Mouse (Mus musculus) liver, embryonic 14.5 days (tissue): ENCODE results near the gene Rab3c. TPM values are rescaled to one million over a fixed set of nuclear protein-coding genes. Genes with fewer than 3 reads are reported as not detected.

Source experiments
- ATAC-seq: fragments of 200-750 bp; cut with Nextera tagmentation; 2 replicates; pipeline ENCODE4 v1.8.0; 2017; ENCODE audit warnings: moderate number of reproducible peaks, mild to moderate bottlenecking, moderate library complexity; ENCODE audit not compliant: insufficient read depth
- DNase-seq, 3 experiments: peaks; one replicate each; pipeline ENCODE4 v3.0.0-alpha.2; 2012 to 2013; ENCODE audit warnings: low read depth in 3 of 3, low spot score in 3 of 3
- H3K27ac ChIP-seq: fragments of 300-500 bp; sonication (generic); 2 replicates; pipeline ENCODE4 v1.5.1; 2014; ENCODE audit warnings: moderate library complexity, mild to moderate bottlenecking, control low read depth, inconsistent platforms
- H3K27me3 ChIP-seq: fragments of 300-500 bp; sonication (generic); 2 replicates; pipeline ENCODE4 v1.6.1; 2014; ENCODE audit warnings: mild to moderate bottlenecking, low read length, moderate library complexity; ENCODE audit not compliant: control insufficient read depth, insufficient read depth
- H3K36me3 ChIP-seq: fragments of 300-500 bp; sonication (generic); replicated peaks from 2 replicates; pipeline ENCODE4 v1.6.1; 2014; ENCODE audit warnings: low read depth; ENCODE audit not compliant: control insufficient read depth, insufficient read depth
- H3K4me1 ChIP-seq, 2 experiments: fragments of 200-500 bp in 1 of 2; fragments of 300-500 bp in 1 of 2; sonication (generic) in 1 of 2; replicated peaks; 2 replicates each; pipeline ENCODE4 v1.6.1; 2012 to 2014; ENCODE audit warnings: antibody characterized with exemption in 1 of 2, inconsistent platforms in 1 of 2, low read length in 1 of 2; ENCODE audit not compliant: control insufficient read depth in 2 of 2, insufficient read depth in 2 of 2
- H3K4me2 ChIP-seq: fragments of 300-500 bp; sonication (generic); 2 replicates; pipeline ENCODE4 v1.6.1; 2014; ENCODE audit warnings: low read depth, mild to moderate bottlenecking, control low read depth, moderate library complexity
- H3K4me3 ChIP-seq, 2 experiments: fragments of 200-500 bp in 1 of 2; fragments of 300-500 bp in 1 of 2; sonication (generic) in 1 of 2; 2 replicates each; pipeline ENCODE4 v1.5.1; 2012 to 2014; ENCODE audit warnings: low read depth in 2 of 2, low read length in 2 of 2, mild to moderate bottlenecking in 2 of 2, control low read depth in 1 of 2, inconsistent platforms in 1 of 2, moderate library complexity in 1 of 2; ENCODE audit not compliant: insufficient read depth in 1 of 2
- H3K9ac ChIP-seq: fragments of 300-500 bp; sonication (generic); replicated peaks from 2 replicates; pipeline ENCODE4 v1.6.1; 2014; ENCODE audit warnings: mild to moderate bottlenecking, control low read depth, moderate library complexity
- H3K9me3 ChIP-seq: fragments of 300-500 bp; sonication (generic); 2 replicates; pipeline ENCODE4 v1.6.1; 2016; ENCODE audit warnings: low read length, mixed read lengths; ENCODE audit not compliant: control insufficient read depth
- CTCF ChIP-seq: IDR thresholded peaks from 2 replicates; pipeline ENCODE4 v1.5.1; 2016; ENCODE audit warnings: antibody characterized with exemption, low read depth, control low read depth
- EP300 ChIP-seq: IDR thresholded peaks from 2 replicates; pipeline ENCODE4 v1.6.1; 2016; ENCODE audit warnings: antibody characterized with exemption, low read depth
- WGBS: fragments of 180-500 bp; shearing (Covaris S2); extraction: QIAGEN DNeasy Blood & Tissue Kit; methylation state at CpG from one replicate; pipeline ENCODE4 v1.1.7; 2014; ENCODE audit not compliant: insufficient replicate concordance; 5-methylcytosine and 5-hydroxymethylcytosine counted together
- polyA plus RNA-seq, 2 experiments: library from polyadenylated mRNA; depleted of rRNA in 1 of 2; stranded (reverse) in 1 of 2; unstranded in 1 of 2; fragments of >200 nt; fragmentation: Nextera tagmentation in 1 of 2; extraction: Ambion mirVana in 1 of 2; gene quantifications; 2 replicates each; pipeline versions ENCODE4 v1.2.1 to v1.2.3; 2012 to 2014

Gene Rab3c
- polyA plus RNA-seq, 2 experiments: under 0.01 TPM; not detected in 1

- Histone ChIP-seq H3K9me3 (no peaks in the 10 kb centered on the region), H3K27ac (no peak overlapping the region), H3K9ac (no peak overlapping the region), H3K27me3 (no peaks in the 10 kb centered on the region), H3K4me2 (no peak overlapping the region), H3K4me1 (no peaks in the 10 kb centered on the region), H3K4me3 (no peak overlapping the region), H3K36me3 (no peaks in the 10 kb centered on the region)
- WGBS: 72% methylated on average over 5 of the region's 5 CpGs
- no peak for ATAC-seq
- DNase-seq: no peak
- TF ChIP-seq EP300 (no peak), CTCF (no peak)
Observed at GRCm38 (mm10) chr13:110233364-110233763, 47.4 kb downstream of the Rab3c start.

- ATAC-seq: no peak
- Histone ChIP-seq H3K4me3 (no peak overlapping the region), H3K4me2 (no peak overlapping the region), H3K9me3 (no peaks in the 10 kb centered on the region), H3K27me3 (no peaks in the 10 kb centered on the region), H3K9ac (no peak overlapping the region), H3K27ac (no peak overlapping the region), H3K4me1 (no peaks in the 10 kb centered on the region), H3K36me3 (no peaks in the 10 kb centered on the region)
- TF ChIP-seq EP300 (no peak), CTCF (no peak)
- DNase-seq: no peak
- 63% methylated on average over 5 of the region's 5 CpGs for WGBS
Observed at GRCm38 (mm10) chr13:110231086-110231688, 49.6 kb downstream of the Rab3c start.

- no peaks in the 10 kb centered on the region for H3K27me3 ChIP-seq
- H3K9ac ChIP-seq: no peak overlapping the region
- TF ChIP-seq CTCF: no peak
- TF ChIP-seq EP300: no peak
- DNase-seq (no peak), ATAC-seq (no peak)
- H3K27ac ChIP-seq: no peak overlapping the region
- no peaks in the 10 kb centered on the region for H3K9me3 ChIP-seq
- no peaks in the 10 kb centered on the region for H3K4me1 ChIP-seq
- 62% methylated on average over 4 of the region's 4 CpGs for WGBS
- no peaks in the 10 kb centered on the region for H3K36me3 ChIP-seq
- H3K4me3 ChIP-seq: no peak overlapping the region
- no peak overlapping the region for H3K4me2 ChIP-seq
Observed at GRCm38 (mm10) chr13:110230046-110230445, 50.8 kb downstream of the Rab3c start.

- WGBS: 61% methylated on average over 7 of the region's 7 CpGs
- Histone ChIP-seq H3K27me3 (no peaks in the 10 kb centered on the region), H3K9me3 (no peaks in the 10 kb centered on the region), H3K4me1 (no peaks in the 10 kb centered on the region), H3K9ac (no peak overlapping the region), H3K36me3 (no peaks in the 10 kb centered on the region), H3K27ac (no peak overlapping the region), H3K4me3 (no peak overlapping the region), H3K4me2 (no peak overlapping the region)
- DNase-seq (no peak), ATAC-seq (no peak)
- TF ChIP-seq CTCF (no peak), EP300 (no peak)
Observed at GRCm38 (mm10) chr13:110219195-110219594, 61.6 kb downstream of the Rab3c start.

GRCm38 (mm10) chr13:110218497-110218896 lies 62.3 kb downstream of the Rab3c start:
- Histone ChIP-seq H3K36me3 (no peaks in the 10 kb centered on the region), H3K27me3 (no peaks in the 10 kb centered on the region), H3K4me2 (no peak overlapping the region), H3K4me1 (no peaks in the 10 kb centered on the region), H3K4me3 (no peak overlapping the region), H3K27ac (no peak overlapping the region), H3K9ac (no peak overlapping the region), H3K9me3 (no peaks in the 10 kb centered on the region)
- TF ChIP-seq CTCF (no peak), EP300 (no peak)
- WGBS: 64% methylated on average over 4 of the region's 4 CpGs
- no peak for DNase-seq
- ATAC-seq: no peak
